In genomic region chr1:186434782-186435181, GRCm38 (mm10) we compare ENCODE assay signal across 15 mouse cellular contexts.
A peak's percentile ranks its signal among the peaks of the same experiment; 100 is the strongest.
DNase-seq lines count a peak whose midpoint lies in the region; ATAC-seq and TF ChIP-seq lines count a peak whose summit lies in the region.
"Had no signal": no experiment of that assay in that cellular context is flagged by ENCODE, and none has a peak within 500 bp of the region (broad histone marks: within the 10 kb centered on the region; RNA-seq: fewer than 3 reads in every experiment).

No protein-coding gene starts in this region.

- no peak overlapping the region for H3K9ac ChIP-seq in heart, postnatal 0 days (replicated peaks; ENCODE audit: low read depth, low read length)
- no peak overlapping the region for H3K9ac ChIP-seq in lung, embryonic 14.5 days
- H3K9ac ChIP-seq in lung, postnatal 0 days (replicated peaks; ENCODE audit: low read depth): no peak overlapping the region
- no peak overlapping the region for H3K9ac ChIP-seq in hindbrain, embryonic 13.5 days

- no peaks in the 10 kb centered on the region for H3K27me3 ChIP-seq in heart, postnatal 0 days (ENCODE audit: control insufficient read depth, insufficient read depth, low read length)
- H3K27me3 ChIP-seq in lung, embryonic 14.5 days (ENCODE audit: insufficient read depth, low read length): no peaks in the 10 kb centered on the region
- H3K27me3 ChIP-seq in lung, postnatal 0 days (replicated peaks; ENCODE audit: insufficient read depth, low read length): no peaks in the 10 kb centered on the region
- H3K27me3 ChIP-seq in hindbrain, embryonic 13.5 days: no peaks in the 10 kb centered on the region
- H3K27me3 ChIP-seq: Patski had no signal

- H3K27ac ChIP-seq in heart, postnatal 0 days (ENCODE audit: low read depth): no peak overlapping the region
- no peak overlapping the region for H3K27ac ChIP-seq in lung, embryonic 14.5 days (ENCODE audit: low read depth)
- no peak overlapping the region for H3K27ac ChIP-seq in lung, postnatal 0 days (ENCODE audit: low read length)
- peak overlapping the region; percentile 67 for H3K27ac ChIP-seq in hindbrain, embryonic 13.5 days

- TF ChIP-seq EP300 in heart, postnatal 0 days (IDR thresholded peaks at IDR 0.05; ENCODE audit: low read depth): no peak
- TF ChIP-seq EP300 in lung, postnatal 0 days (IDR thresholded peaks at IDR 0.05): no peak

- no peak for ATAC-seq in heart, postnatal 0 days (ENCODE audit: insufficient read depth, low read depth)
- ATAC-seq in lung, embryonic 14.5 days (ENCODE audit: insufficient read depth): no peak
- no peak for ATAC-seq in lung, postnatal 0 days
- peak; percentile 36; the same call in 1 of the 2 replicates for ATAC-seq in hindbrain, embryonic 13.5 days (ENCODE audit: low FRiP score)
- ATAC-seq: Patski had no signal

- DNase-seq in embryo, embryonic 10.5 days (ENCODE audit: low spot score): peak; percentile 14
- DNase-seq in embryo, embryonic 11 days: no peak
- no peak for DNase-seq in heart, postnatal 0 days (ENCODE audit: low spot score)
- DNase-seq in heart, postnatal 25 days (ENCODE audit: low spot score): no peak
- peak; percentile 17 for DNase-seq in lung, embryonic 14.5 days
- no peak for DNase-seq in lung, postnatal 0 days (ENCODE audit: low spot score)
- no peak for DNase-seq in gastrocnemius, adult 18-20 months (ENCODE audit: low spot score)
- DNase-seq: cerebellum, postnatal 25 days; kidney, postnatal 36 days; lung, postnatal 14 days; thymus, adult 18-20 months had no signal

- WGBS in heart, postnatal 0 days: 32% methylated on average over 9 of the region's 9 CpGs
- 25% methylated on average over 9 of the region's 9 CpGs for WGBS in lung, embryonic 14.5 days
- WGBS in lung, postnatal 0 days: 38% methylated on average over 9 of the region's 9 CpGs
- 61% methylated on average over 9 of the region's 9 CpGs for WGBS in hindbrain, embryonic 13.5 days

- H3K36me3 ChIP-seq in heart, postnatal 0 days (replicated peaks; ENCODE audit: control insufficient read depth, insufficient read depth, low read length): no peaks in the 10 kb centered on the region
- H3K36me3 ChIP-seq in lung, embryonic 14.5 days (ENCODE audit: insufficient read depth): no peaks in the 10 kb centered on the region
- H3K36me3 ChIP-seq in lung, postnatal 0 days (ENCODE audit: insufficient read depth, low read length): no peaks in the 10 kb centered on the region
- H3K36me3 ChIP-seq in hindbrain, embryonic 13.5 days: no peaks in the 10 kb centered on the region

- intact Hi-C loops in heart, postnatal 25 days (cut with DNase I): no loop called here

- H3K4me3 ChIP-seq in heart, postnatal 0 days (ENCODE audit: low read depth, low read length): no peak overlapping the region
- H3K4me3 ChIP-seq in lung, embryonic 14.5 days (ENCODE audit: low read depth, low read length): no peak overlapping the region
- no peak overlapping the region for H3K4me3 ChIP-seq in lung, postnatal 0 days (ENCODE audit: low read depth, low read length)
- H3K4me3 ChIP-seq in hindbrain, embryonic 13.5 days: no peak overlapping the region

- peak overlapping the region; percentile 14 for H3K4me2 ChIP-seq in heart, postnatal 0 days (ENCODE audit: low read depth, low read length)
- H3K4me2 ChIP-seq in lung, embryonic 14.5 days: peak overlapping the region; percentile 15; the same call in 1 of the 2 replicates
- no peak overlapping the region for H3K4me2 ChIP-seq in lung, postnatal 0 days (replicated peaks; ENCODE audit: low read depth, low read length)
- H3K4me2 ChIP-seq in hindbrain, embryonic 13.5 days: no peak overlapping the region
- H3K4me2 ChIP-seq: liver, embryonic 11.5 days; midbrain, embryonic 11.5 days had no signal

- no peak for TF ChIP-seq CTCF in heart, postnatal 0 days (IDR thresholded peaks at IDR 0.05; ENCODE audit: low read depth)
- no peak for TF ChIP-seq CTCF in lung, embryonic 14.5 days (IDR thresholded peaks at IDR 0.05; ENCODE audit: low read depth)
- TF ChIP-seq CTCF in lung, postnatal 0 days (IDR thresholded peaks at IDR 0.05): no peak

- H3K9me3 ChIP-seq in heart, postnatal 0 days (replicated peaks; ENCODE audit: control insufficient read depth, low read length): no peaks in the 10 kb centered on the region
- no peaks in the 10 kb centered on the region for H3K9me3 ChIP-seq in lung, embryonic 14.5 days (ENCODE audit: low read depth, low read length)
- H3K9me3 ChIP-seq in lung, postnatal 0 days (ENCODE audit: low read length): no peaks in the 10 kb centered on the region
- H3K9me3 ChIP-seq in hindbrain, embryonic 13.5 days: no peaks in the 10 kb centered on the region

- H3K4me1 ChIP-seq in heart, postnatal 0 days (ENCODE audit: control insufficient read depth, insufficient read depth): peaks cover 11% of the 10 kb centered on the region; the same call in 1 of the 2 replicates
- peaks cover 18% of the 10 kb centered on the region for H3K4me1 ChIP-seq in lung, embryonic 14.5 days (ENCODE audit: insufficient read depth)
- H3K4me1 ChIP-seq in lung, postnatal 0 days (ENCODE audit: insufficient read depth, low read depth, low read length): no peaks in the 10 kb centered on the region
- peaks cover 26% of the 10 kb centered on the region for H3K4me1 ChIP-seq in hindbrain, embryonic 13.5 days (replicated peaks)

Comparison
In these comparisons a context has a peak if more than half of its experiments do, and no peak if none do; other contexts are left out.
1. DNase-seq: peak in embryo, embryonic 10.5 days (single experiment) and lung, embryonic 14.5 days (single experiment); none in embryo, embryonic 11 days (single experiment), heart, postnatal 0 days (single experiment), heart, postnatal 25 days (single experiment), lung, postnatal 0 days (single experiment) and gastrocnemius, adult 18-20 months (single experiment).
2. H3K4me2 ChIP-seq: peak in heart, postnatal 0 days (single experiment) and lung, embryonic 14.5 days (single experiment); none in lung, postnatal 0 days (single experiment) and hindbrain, embryonic 13.5 days (single experiment).